Mouse (Mus musculus) olfactory bulb, adult 2 months (tissue): Measurements from ENCODE around the gene Pigu.

Experiments
- CTCF ChIP-seq: fragments of 200-500 bp; IDR thresholded peaks from 2 replicates; pipeline ENCODE4 v1.5.1; 2012; ENCODE audit warnings: low read depth, mild to moderate bottlenecking, low read length, moderate library complexity; ENCODE audit not compliant: insufficient read depth
- POLR2A ChIP-seq: fragments of 200-500 bp; IDR thresholded peaks from 2 replicates; pipeline ENCODE4 v1.6.1; 2012; ENCODE audit warnings: mild to moderate bottlenecking, low read depth, low read length, moderate library complexity; ENCODE audit not compliant: insufficient read depth

GRCm38 (mm10) chr2:155266896-155267295, 90.3 kb downstream of the Pigu start:
- TF ChIP-seq CTCF: no peak
- TF ChIP-seq POLR2A: no peak
